Mouse (Mus musculus): ENCODE measurements at regions not wholly inside any gene's neighbourhood (a gene's known extent, or its start where the extent isn't known, plus 50 kb on each side); places are given as distances from the start of the nearest gene placed in this dataset.

- no peak for DNase-seq (ENCODE audit: low read depth, low spot score)
Observed at GRCm38 (mm10) chr6:135433753-135434152, 71.4 kb downstream of the Emp1 start.

GRCm38 (mm10) chr6:135436315-135436714 is 74.0 kb downstream of the Emp1 start:
- no peak for DNase-seq (ENCODE audit: low read depth, low spot score)

- no peak for DNase-seq (ENCODE audit: low read depth, low spot score)
Observed at GRCm38 (mm10) chr6:135438271-135438670, 75.9 kb downstream of the Emp1 start.

DNA sequence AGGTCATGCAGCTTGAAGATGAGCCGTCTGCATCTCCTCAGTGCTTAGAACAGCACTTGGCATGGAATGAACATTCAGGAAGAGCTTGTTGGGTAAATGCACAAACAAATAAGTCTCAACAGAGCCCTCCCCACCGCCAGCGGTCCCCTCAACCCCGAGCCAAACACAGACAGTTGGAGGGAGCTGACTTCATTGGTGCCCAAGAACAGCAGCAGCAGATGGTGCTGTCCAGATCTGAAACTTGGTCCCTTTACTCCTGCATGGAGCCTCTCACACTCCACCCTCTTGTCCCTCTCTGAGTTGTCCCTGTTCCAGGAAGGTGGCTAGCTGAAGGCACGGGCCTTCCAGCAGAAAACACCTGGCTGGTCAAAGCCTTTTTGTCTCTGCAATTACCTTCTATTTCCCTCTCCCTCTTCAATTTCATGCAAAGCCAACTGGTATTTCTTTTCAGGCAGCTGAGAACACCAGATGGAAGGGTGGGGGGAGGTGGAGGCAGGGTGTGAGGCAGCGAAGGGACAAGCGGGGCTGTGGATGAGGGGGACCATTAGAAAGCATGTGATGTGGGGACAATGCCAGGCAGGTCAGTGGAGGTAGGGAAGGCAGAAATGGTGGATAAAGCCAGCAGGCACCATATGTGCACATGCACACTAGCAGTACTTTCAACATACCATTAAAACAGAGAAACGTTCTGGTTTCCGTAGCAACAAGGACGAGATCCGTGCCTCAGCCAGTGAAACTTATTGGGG is 79.0 kb downstream of the Emp1 start:
- DNase-seq (ENCODE audit: low read depth, low spot score): peak; percentile 58

DNA sequence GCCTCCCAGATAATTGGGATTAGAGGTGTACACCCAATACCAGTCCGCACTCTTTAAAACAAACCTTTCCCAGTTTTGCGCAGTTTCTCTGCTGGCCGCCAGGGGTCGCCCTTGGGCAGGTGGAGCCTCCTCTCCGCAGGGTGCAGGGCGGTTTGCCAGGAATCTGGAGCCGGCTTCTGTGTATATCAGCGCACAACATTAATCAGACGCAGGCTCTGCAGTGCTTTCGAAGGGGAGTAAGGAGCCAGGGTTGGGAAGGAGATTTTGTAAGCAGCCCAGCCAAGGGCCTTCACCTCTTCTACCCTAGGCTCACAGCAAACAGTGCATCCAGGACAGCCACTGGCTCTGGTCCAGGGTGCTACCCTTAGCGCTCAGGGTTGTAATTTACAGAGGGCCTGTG is 82.3 kb downstream of the Emp1 start:
- DNase-seq (ENCODE audit: low read depth, low spot score): peak; percentile 64

DNA sequence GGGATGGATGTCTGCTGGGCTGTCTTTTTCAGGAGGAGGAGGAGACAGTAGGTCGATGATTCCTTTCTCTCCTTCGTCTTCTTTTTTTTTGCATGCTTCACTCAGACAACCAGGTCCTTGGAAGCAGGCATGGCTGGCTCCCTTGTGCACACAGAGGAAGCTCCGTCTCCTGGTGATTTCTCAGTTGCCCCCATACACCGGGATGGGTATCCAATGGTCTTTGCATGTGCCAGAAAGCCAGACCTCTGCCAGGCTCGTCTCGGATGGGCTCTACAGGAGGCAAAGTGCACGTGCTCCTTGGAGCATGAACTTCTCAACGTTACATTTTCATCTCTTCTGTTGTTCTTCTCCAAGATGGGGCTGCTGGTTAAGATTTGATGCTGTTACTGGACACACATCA is 82.7 kb downstream of the Emp1 start:
- DNase-seq (ENCODE audit: low read depth, low spot score): no peak

DNA sequence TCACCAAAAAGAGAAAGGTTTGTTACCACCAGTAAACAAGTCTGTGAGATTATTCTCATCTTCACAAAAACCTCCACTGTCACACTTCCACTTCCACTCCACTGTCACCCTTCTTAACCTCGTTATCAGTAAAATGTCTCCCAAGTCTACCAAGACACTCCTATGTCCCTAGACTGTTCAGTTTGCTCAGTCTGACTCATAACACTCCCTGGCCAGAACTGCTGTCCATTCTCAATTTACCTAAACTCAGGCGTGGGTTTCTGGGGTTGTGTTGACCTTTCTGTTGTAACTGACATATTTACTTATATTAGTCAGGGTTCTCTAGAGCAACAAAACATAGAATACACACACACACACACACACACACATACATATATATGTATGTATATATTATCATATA is 85.5 kb downstream of the Emp1 start:
- DNase-seq (ENCODE audit: low read depth, low spot score): no peak

GRCm38 (mm10) chr6:135449228-135449627 is 86.9 kb downstream of the Emp1 start:
- DNase-seq (ENCODE audit: low read depth, low spot score): no peak

DNA sequence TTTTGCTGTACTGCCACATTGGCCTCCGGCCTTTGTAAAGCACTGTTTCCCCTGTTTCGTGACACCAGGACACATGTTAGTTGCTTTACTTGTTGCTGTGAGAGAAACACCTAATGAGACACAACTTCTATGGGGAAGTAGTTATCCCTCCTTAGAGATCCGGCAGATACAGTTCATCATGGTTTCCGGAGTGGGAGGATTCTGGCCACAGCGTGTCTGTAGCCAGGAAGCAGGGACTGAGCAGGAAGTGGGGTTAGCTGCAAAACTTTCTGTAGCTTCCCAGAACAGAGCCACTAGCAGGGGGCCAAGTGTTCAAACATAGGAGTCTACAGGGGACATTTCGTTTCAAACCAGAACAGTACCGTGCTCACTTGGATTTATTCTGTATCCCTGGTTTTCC is 88.2 kb downstream of the Emp1 start:
- DNase-seq (ENCODE audit: low read depth, low spot score): no peak

DNA sequence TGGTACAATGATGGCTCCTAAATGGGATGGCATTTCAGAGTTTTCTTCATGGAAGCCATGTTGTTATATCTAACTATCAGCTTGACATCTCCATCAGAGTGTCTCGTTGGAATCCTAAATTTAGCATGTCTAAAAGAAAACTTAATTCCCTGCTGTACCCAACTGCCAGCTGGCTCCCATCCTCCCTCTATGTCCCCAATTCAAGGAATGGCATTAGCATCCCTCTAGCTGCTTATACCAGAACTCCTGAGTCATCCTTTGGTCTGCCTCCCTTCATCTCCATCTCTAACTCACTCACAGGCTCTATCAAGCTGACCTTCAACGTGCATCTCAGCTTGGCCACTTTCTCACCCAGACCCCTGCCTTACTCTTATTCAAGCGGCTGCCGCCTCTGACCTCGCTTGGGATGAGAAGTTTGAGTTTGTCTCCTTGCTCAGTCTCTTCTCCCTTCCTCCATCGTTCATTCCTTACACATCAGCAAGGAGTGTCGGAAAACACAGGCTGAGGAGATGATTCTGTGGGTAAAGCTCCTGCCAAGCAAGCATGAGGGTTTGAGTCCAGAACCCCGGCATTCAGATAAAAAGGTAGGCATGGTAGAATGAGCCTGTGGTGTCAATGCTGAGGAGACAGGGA is 88.9 kb downstream of the Emp1 start:
- DNase-seq (ENCODE audit: low read depth, low spot score): no peak

- no peak for DNase-seq (ENCODE audit: low read depth, low spot score)
Observed at GRCm38 (mm10) chr6:135453041-135453440, 90.7 kb downstream of the Emp1 start.

GRCm38 (mm10) chr6:135472495-135472894 is 110.2 kb downstream of the Emp1 start:
- DNase-seq (ENCODE audit: low read depth, low spot score): no peak

- DNase-seq (ENCODE audit: low read depth, low spot score): no peak
Observed at GRCm38 (mm10) chr6:135473146-135473545, 110.8 kb downstream of the Emp1 start.

DNA sequence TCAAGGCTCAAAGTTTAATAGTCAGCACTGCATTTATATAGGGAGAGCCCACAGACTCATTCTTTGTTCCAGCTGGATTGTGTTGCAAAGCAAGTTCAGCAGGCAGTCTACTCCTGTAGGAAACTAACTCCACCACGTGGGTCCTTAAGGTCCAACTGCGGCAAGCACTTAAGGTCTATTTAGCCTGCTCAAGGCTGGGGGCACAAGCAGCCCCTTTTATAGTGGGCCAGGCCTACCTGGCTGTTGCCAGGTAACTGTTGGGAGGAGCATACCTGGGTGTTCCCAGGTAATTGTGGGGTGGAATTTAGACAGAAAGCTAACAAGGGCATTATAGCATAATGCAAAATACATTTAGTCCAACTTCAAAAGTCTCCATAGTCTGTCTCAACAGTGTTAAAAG is 126.5 kb downstream of the Emp1 start:
- DNase-seq (ENCODE audit: low read depth, low spot score): no peak

DNA sequence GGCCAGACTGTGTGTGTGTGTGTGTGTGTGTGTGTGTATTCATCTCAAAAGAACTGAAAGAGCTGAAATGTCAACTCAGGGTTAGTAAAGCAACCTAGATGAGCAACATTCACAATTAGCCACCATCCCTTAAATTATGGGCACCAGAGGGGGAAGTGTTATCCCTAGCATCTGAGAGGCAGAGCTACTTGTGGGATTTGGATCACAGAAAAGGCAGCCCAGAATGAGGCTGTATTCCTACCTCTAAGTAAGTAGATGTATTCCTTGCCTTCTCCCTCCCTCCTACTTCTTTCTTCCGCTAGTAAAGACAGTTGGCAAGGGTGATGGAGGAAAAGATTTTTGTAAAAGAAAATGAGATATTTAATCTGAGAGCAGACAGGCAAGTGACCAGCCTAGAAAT is 131.6 kb downstream of the Emp1 start:
- DNase-seq (ENCODE audit: low read depth, low spot score): no peak

DNA sequence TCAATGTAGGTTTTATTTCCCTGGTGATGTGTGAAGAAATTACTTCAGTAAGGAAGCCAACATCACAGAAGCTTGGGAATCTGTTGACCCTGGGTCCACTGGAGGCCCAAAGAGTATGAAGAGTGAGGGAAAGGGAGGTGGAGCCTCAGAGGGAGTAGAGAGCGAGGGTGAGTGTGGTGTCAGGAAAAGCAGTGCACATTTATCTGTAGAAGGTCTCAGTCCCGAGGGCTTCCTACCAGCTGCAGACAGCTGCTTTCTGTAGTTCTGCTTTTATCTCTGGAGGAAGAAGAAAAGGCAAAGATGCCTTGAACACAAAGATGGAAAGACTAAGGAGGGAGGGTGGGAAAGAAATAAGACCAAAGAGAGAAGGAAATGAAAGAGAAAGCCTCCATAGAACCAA is 133.5 kb downstream of the Emp1 start:
- no peak for DNase-seq (ENCODE audit: low read depth, low spot score)

GRCm38 (mm10) chr6:135498592-135498991 is 136.2 kb downstream of the Emp1 start:
- DNase-seq (ENCODE audit: low read depth, low spot score): no peak

- no peak for DNase-seq (ENCODE audit: low read depth, low spot score)
Observed at GRCm38 (mm10) chr6:135500381-135500780, 138.0 kb downstream of the Emp1 start.

GRCm38 (mm10) chr6:135501791-135502190 is 139.4 kb downstream of the Emp1 start:
- no peak for DNase-seq (ENCODE audit: low read depth, low spot score)

- DNase-seq (ENCODE audit: low read depth, low spot score): no peak
Observed at GRCm38 (mm10) chr6:135502405-135502804, 140.1 kb downstream of the Emp1 start.

DNA sequence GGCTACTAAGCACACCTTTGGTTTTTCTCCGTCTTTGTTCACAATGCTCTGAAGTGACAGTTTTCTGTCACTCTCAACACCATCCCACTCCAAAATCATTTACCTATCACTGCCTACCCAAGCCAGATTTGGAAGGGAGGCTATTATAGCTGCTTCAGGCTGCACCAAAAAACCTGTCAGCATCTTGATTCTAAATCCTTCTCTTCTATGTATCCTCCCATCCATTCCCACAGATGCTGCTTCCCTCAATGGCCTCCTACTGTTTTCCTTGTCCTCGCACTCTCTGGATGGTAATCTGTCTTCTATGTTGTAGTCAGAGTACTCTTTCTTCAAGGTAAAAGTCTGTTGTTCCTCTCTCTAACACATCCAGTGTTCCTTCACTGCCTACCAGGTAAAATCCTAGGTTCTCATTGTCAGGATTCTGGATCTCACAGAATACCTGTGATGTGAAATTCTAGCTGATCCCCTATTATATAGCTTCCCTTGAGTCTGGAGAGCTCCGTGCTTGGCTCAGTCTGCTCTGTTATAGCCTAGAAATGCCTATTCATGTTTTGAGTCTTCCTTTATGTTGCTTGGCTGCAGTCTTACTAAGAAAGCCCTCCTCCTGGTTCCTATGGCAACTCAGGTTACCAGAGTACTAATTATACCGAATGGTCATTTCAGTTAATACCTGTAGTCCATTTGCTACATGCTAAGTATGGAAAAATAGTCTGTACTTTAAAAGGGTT is 156.5 kb downstream of the Emp1 start:
- no peak for DNase-seq (ENCODE audit: low read depth, low spot score)

DNA sequence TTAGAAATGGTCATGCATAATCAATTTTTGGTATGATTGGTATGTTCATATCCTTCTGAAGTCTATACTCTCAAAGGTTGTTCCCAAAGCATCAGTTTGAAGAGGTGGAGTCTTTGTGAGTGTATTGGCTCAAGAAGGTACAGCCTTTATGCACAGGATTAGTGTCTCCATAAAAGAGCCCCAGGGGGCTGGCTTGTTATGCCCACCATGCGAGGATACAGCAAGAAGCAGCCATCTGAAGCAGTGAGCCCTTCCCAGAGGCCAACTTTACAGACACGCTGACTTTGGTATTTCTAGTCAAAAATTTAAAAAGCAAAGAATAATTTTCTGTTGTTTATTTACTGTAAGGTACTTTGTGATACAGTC is 157.1 kb downstream of the Emp1 start:
- DNase-seq (ENCODE audit: low read depth, low spot score): no peak

- no peak for DNase-seq (ENCODE audit: low read depth, low spot score)
Observed at GRCm38 (mm10) chr6:135520868-135521267, 158.5 kb downstream of the Emp1 start.
